Mouse (Mus musculus): ENCODE data around the gene Smyd3. TPM values are rescaled to one million over a fixed set of nuclear protein-coding genes. Genes with fewer than 3 reads are reported as not detected.

The Smyd3 gene
- polyA plus RNA-seq, 1 experiment from 2014 or later: 13.1 TPM

DNA sequence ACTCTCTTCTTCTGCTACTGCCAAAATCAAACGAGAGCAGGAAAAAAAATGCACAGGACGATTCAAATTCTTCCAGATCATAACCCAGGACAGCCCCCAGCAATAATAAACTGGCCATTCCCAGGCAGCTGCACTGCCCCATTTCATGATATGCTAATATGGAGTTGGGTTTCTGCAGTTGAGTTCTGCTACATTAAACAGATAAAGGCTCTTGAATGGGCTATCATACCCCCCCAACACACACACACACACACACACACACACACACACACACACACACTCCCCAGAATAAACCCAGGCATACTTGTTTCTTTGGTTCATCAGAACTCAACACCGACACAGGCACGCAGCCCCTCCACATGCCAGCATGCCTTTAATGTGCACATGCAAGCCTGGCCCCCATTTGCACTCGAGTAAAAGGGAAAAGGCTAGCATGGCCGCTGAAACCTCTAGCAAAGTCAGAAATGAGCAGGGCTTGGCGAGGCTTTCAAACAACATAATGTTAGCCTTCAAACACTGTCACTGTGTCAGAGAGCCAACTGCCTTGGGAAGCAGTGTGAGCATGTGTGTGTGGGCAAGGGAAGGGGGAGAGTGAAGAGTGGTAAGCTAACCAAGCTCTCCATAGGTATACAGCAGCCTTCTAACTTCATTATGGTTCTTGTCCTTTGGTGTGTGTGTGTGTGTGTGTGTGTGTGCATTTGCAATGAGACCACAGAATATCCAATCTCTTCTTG lies 513.5 kb downstream of the Smyd3 start:
- peak; percentile 54 for DNase-seq (ENCODE audit: low spot score, missing footprints)
- no peaks in the 10 kb centered on the region for H3K9me3 ChIP-seq (ENCODE audit: control insufficient read depth, low read length)
- 84% methylated on average over 7 of the region's 7 CpGs for WGBS
- no peak overlapping the region for H3K27ac ChIP-seq (ENCODE audit: low read depth, low read length)
- ATAC-seq (ENCODE audit: low FRiP score): no peak
- H3K36me3 ChIP-seq (ENCODE audit: control insufficient read depth, insufficient read depth, low read length): no peaks in the 10 kb centered on the region
- H3K4me1 ChIP-seq (ENCODE audit: control insufficient read depth, insufficient read depth, low read length): no peaks in the 10 kb centered on the region
- H3K9ac ChIP-seq (ENCODE audit: low read length): no peak overlapping the region
- no peak overlapping the region for H3K4me3 ChIP-seq (ENCODE audit: low read depth, low read length)
- no peaks in the 10 kb centered on the region for H3K27me3 ChIP-seq (ENCODE audit: control insufficient read depth, insufficient read depth, low read length)
- no peak overlapping the region for H3K4me2 ChIP-seq

DNA sequence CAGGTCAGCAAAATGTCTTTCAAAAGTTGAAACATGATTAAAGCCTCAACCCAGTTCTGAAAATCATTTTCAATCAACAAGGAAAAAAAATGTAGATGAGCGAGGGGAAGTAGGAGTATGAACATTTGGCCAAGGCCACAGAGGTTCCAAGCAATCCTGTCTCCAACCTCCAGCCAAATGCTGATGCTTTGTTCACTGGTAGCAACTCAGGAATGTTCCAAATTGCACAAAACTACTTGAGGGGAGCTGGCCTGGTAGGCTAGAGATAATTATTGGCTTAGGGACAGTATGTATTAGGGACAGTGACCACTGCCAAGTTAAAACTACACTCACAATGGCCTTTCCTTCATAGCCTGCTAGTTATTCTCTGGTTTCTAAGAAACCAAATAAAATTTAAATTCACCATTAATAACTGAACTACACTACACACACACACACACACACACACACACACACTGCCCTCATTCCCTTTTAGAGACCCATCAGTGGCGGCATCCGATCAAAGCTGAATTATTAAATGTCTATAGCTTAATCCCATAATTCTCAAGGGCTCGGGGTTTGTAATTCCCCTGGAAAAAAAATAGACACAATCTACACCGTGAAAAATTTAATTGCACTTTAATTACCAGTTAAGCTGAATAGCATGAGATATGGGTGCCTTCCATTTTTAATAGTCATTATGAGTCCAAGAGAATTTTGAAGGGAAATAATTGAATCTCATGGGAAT lies 514.3 kb downstream of the Smyd3 start:
- no peaks in the 10 kb centered on the region for H3K27me3 ChIP-seq (ENCODE audit: control insufficient read depth, insufficient read depth, low read length)
- no peaks in the 10 kb centered on the region for H3K36me3 ChIP-seq (ENCODE audit: control insufficient read depth, insufficient read depth, low read length)
- ATAC-seq (ENCODE audit: low FRiP score): no peak
- no peak for DNase-seq (ENCODE audit: low spot score, missing footprints)
- no peak overlapping the region for H3K4me3 ChIP-seq (ENCODE audit: low read depth, low read length)
- no peak overlapping the region for H3K27ac ChIP-seq (ENCODE audit: low read depth, low read length)
- WGBS: 81% methylated on average over 5 of the region's 5 CpGs
- no peak overlapping the region for H3K9ac ChIP-seq (ENCODE audit: low read length)
- H3K4me1 ChIP-seq (ENCODE audit: control insufficient read depth, insufficient read depth, low read length): no peaks in the 10 kb centered on the region
- H3K4me2 ChIP-seq: no peak overlapping the region
- H3K9me3 ChIP-seq (ENCODE audit: control insufficient read depth, low read length): no peaks in the 10 kb centered on the region

DNA sequence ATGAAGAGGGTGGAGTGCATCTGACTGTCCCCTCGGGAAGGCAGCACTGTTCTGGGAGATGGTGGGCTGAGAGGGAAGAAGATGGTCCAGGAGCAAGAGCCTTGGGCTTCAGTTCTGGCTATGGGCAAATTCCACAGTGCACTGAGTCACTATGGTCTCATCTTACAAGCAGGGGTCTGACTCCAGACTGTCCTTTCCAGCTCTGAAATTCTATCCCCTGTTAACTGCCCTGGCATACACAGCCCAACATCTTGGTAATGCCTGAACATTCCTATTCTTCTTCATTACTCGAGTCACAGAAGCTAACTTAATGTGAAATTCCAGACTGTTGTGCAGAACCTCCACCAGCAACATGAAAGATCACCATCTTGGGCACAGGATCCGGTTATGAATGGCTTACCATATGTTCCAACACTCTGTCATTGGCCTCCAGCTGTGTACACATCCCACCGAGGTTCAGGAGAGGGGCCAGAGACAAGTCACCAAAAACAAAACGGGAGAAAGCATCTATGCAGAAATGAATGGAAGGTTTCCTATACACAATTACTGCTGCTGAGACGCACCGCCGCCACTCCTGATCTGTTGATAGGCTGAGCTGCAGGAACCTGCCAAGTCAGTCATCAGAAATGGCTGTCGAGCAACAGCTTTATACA lies 517.8 kb downstream of the Smyd3 start:
- no peak overlapping the region for H3K4me3 ChIP-seq (ENCODE audit: low read depth, low read length)
- no peaks in the 10 kb centered on the region for H3K9me3 ChIP-seq (ENCODE audit: control insufficient read depth, low read length)
- WGBS: 73% methylated on average over 9 of the region's 9 CpGs
- DNase-seq (ENCODE audit: low spot score, missing footprints): peak; percentile 75
- no peaks in the 10 kb centered on the region for H3K36me3 ChIP-seq (ENCODE audit: control insufficient read depth, insufficient read depth, low read length)
- no peak for ATAC-seq (ENCODE audit: low FRiP score)
- H3K4me1 ChIP-seq (ENCODE audit: control insufficient read depth, insufficient read depth, low read length): 0 out of 2 replicates have a peak, but pooled peaks cover 3% of the 10 kb centered on the region
- H3K4me2 ChIP-seq: no peak overlapping the region
- no peak overlapping the region for H3K9ac ChIP-seq (ENCODE audit: low read length)
- H3K27ac ChIP-seq (ENCODE audit: low read depth, low read length): no peak overlapping the region
- H3K27me3 ChIP-seq (ENCODE audit: control insufficient read depth, insufficient read depth, low read length): no peaks in the 10 kb centered on the region

DNA sequence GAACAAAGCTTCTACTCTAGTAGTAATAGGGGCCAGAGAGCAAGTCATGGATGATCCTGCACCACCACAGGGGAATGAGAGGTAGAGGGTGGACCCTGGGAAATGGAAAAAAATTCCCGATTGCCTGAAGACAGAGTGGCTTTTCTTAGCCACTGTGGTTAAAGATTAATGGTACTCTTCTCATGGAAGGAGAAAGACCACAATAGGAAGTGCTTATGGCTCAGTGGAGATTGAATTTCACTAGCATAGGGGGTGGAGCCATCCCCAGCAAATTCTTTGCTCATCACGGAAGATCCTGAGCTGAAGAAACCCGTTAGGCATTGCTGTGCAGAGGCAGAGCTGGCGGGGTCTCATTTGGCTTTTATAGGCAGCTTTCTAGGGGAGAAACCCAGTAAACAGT lies 520.0 kb downstream of the Smyd3 start:
- no peak for ATAC-seq (ENCODE audit: low FRiP score)
- no peaks in the 10 kb centered on the region for H3K36me3 ChIP-seq (ENCODE audit: control insufficient read depth, insufficient read depth, low read length)
- H3K4me2 ChIP-seq: no peak overlapping the region
- no peak overlapping the region for H3K27ac ChIP-seq (ENCODE audit: low read depth, low read length)
- 0 out of 2 replicates have a peak, but pooled peaks cover 3% of the 10 kb centered on the region for H3K4me1 ChIP-seq (ENCODE audit: control insufficient read depth, insufficient read depth, low read length)
- H3K4me3 ChIP-seq (ENCODE audit: low read depth, low read length): no peak overlapping the region
- no peaks in the 10 kb centered on the region for H3K9me3 ChIP-seq (ENCODE audit: control insufficient read depth, low read length)
- H3K27me3 ChIP-seq (ENCODE audit: control insufficient read depth, insufficient read depth, low read length): no peaks in the 10 kb centered on the region
- no peak overlapping the region for H3K9ac ChIP-seq (ENCODE audit: low read length)
- WGBS: 38% methylated on average over 4 of the region's 4 CpGs
- DNase-seq (ENCODE audit: low spot score, missing footprints): peak; percentile 64

DNA sequence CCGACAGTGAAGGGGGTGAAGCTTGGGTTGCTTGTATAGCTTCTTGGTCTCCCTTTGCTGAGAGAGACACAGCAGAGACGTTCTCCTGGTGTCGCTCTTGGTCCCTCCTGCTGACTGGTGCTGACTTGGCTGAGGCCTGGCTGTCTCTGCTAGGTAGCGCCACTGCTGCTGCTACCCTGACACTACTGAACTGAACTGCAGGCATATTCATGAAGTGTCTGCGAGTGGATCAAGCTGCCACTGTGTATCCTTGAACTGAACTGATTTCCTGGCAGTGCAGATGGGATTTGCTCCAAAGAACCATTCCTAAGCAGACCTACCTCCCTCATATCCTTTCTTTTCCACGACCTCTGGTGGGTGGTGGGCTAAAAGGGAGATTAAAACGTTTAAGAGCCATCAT lies 523.6 kb downstream of the Smyd3 start:
- H3K4me3 ChIP-seq (ENCODE audit: low read depth, low read length): no peak overlapping the region
- H3K27ac ChIP-seq (ENCODE audit: low read depth, low read length): no peak overlapping the region
- H3K36me3 ChIP-seq (ENCODE audit: control insufficient read depth, insufficient read depth, low read length): no peaks in the 10 kb centered on the region
- 80% methylated on average over 7 of the region's 7 CpGs for WGBS
- H3K4me2 ChIP-seq: no peak overlapping the region
- H3K27me3 ChIP-seq (ENCODE audit: control insufficient read depth, insufficient read depth, low read length): no peaks in the 10 kb centered on the region
- no peak overlapping the region for H3K9ac ChIP-seq (ENCODE audit: low read length)
- no peaks in the 10 kb centered on the region for H3K9me3 ChIP-seq (ENCODE audit: control insufficient read depth, low read length)
- H3K4me1 ChIP-seq (ENCODE audit: control insufficient read depth, insufficient read depth, low read length): 0 out of 2 replicates have a peak, but pooled peaks cover 3% of the 10 kb centered on the region
- ATAC-seq (ENCODE audit: low FRiP score) (no peak), DNase-seq (ENCODE audit: low spot score, missing footprints) (peak; percentile 51)

DNA sequence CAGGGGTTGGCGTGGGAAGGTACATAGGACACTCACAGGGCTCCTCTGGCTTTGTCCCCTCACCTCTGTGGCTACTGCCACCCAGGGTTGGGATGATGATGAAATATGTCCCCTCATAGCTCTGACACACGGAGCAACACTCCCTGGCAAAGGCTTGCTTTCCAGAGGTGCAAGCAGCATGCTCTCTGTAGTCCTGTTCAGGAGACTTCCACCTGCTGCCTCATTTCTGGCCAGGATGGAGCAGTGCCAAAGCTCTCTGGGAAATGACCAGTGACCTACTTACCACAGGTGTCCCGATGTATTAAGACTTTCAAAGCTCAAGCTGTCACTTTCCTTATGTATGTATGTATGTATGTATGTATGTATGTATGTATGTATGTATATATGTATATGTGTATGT lies 525.3 kb downstream of the Smyd3 start:
- WGBS: 87% methylated on average over 3 of the region's 3 CpGs
- ATAC-seq (ENCODE audit: low FRiP score) (no peak), DNase-seq (ENCODE audit: low spot score, missing footprints) (no peak)
- no peaks in the 10 kb centered on the region for H3K27me3 ChIP-seq (ENCODE audit: control insufficient read depth, insufficient read depth, low read length)
- H3K27ac ChIP-seq (ENCODE audit: low read depth, low read length): no peak overlapping the region
- no peaks in the 10 kb centered on the region for H3K9me3 ChIP-seq (ENCODE audit: control insufficient read depth, low read length)
- H3K9ac ChIP-seq (ENCODE audit: low read length): no peak overlapping the region
- H3K4me1 ChIP-seq (ENCODE audit: control insufficient read depth, insufficient read depth, low read length): 0 out of 2 replicates have a peak, but pooled peaks cover 3% of the 10 kb centered on the region
- no peaks in the 10 kb centered on the region for H3K36me3 ChIP-seq (ENCODE audit: control insufficient read depth, insufficient read depth, low read length)
- H3K4me3 ChIP-seq (ENCODE audit: low read depth, low read length): no peak overlapping the region
- H3K4me2 ChIP-seq: no peak overlapping the region

DNA sequence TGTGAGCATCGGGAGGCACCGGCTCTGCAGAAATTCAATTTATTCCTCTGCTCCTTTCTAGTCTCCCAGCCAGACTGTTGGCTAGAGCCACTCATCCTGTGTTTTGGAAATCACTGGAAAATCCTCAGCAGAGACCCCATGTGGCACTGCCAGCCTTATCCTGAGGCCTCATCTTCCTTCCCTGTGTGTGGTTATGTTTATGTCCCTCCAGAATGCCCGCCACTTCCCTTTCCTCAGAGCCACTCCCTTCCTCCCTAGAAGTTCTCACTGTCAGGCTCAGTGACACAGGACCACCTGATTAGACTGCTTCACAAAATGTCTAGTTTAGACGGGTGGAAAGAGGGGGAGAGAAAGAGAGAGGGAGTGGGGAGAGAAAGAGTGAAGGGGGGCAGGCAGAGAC lies 526.4 kb downstream of the Smyd3 start:
- H3K4me2 ChIP-seq: no peak overlapping the region
- H3K4me3 ChIP-seq (ENCODE audit: low read depth, low read length): no peak overlapping the region
- WGBS: 48% methylated on average over 4 of the region's 4 CpGs
- 0 out of 2 replicates have a peak, but pooled peaks cover 2% of the 10 kb centered on the region for H3K4me1 ChIP-seq (ENCODE audit: control insufficient read depth, insufficient read depth, low read length)
- no peak for DNase-seq (ENCODE audit: low spot score, missing footprints)
- no peaks in the 10 kb centered on the region for H3K36me3 ChIP-seq (ENCODE audit: control insufficient read depth, insufficient read depth, low read length)
- H3K9ac ChIP-seq (ENCODE audit: low read length): no peak overlapping the region
- H3K27me3 ChIP-seq (ENCODE audit: control insufficient read depth, insufficient read depth, low read length): no peaks in the 10 kb centered on the region
- ATAC-seq (ENCODE audit: low FRiP score): no peak
- H3K27ac ChIP-seq (ENCODE audit: low read depth, low read length): no peak overlapping the region
- no peaks in the 10 kb centered on the region for H3K9me3 ChIP-seq (ENCODE audit: control insufficient read depth, low read length)

DNA sequence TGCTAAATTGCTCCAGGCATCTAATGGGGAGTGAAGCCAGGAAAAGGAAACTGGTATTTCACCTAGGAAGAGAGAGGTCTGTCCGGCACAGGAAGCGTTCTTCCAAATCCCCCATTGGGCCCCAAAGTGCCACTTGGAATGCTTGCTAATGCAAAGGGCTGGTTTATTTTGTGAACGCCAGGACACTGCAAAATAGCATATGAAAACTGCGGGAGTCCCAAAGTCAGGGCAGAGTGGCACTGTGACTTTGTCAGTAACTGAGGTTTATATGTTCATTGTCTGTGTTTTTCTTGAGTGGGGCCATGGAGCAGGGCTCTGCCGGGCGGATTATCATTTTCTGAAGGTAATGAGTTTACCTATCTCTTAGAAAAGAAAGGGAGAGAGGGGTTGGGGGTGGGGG lies 526.8 kb downstream of the Smyd3 start:
- DNase-seq (ENCODE audit: low spot score, missing footprints) (peak; percentile 51), ATAC-seq (ENCODE audit: low FRiP score) (no peak)
- H3K27me3 ChIP-seq (ENCODE audit: control insufficient read depth, insufficient read depth, low read length): no peaks in the 10 kb centered on the region
- no peak overlapping the region for H3K27ac ChIP-seq (ENCODE audit: low read depth, low read length)
- no peaks in the 10 kb centered on the region for H3K4me1 ChIP-seq (ENCODE audit: control insufficient read depth, insufficient read depth, low read length)
- H3K9ac ChIP-seq (ENCODE audit: low read length): no peak overlapping the region
- H3K4me3 ChIP-seq (ENCODE audit: low read depth, low read length): no peak overlapping the region
- H3K4me2 ChIP-seq: no peak overlapping the region
- H3K36me3 ChIP-seq (ENCODE audit: control insufficient read depth, insufficient read depth, low read length): no peaks in the 10 kb centered on the region
- WGBS: 69% methylated on average over 6 of the region's 6 CpGs
- H3K9me3 ChIP-seq (ENCODE audit: control insufficient read depth, low read length): no peaks in the 10 kb centered on the region

DNA sequence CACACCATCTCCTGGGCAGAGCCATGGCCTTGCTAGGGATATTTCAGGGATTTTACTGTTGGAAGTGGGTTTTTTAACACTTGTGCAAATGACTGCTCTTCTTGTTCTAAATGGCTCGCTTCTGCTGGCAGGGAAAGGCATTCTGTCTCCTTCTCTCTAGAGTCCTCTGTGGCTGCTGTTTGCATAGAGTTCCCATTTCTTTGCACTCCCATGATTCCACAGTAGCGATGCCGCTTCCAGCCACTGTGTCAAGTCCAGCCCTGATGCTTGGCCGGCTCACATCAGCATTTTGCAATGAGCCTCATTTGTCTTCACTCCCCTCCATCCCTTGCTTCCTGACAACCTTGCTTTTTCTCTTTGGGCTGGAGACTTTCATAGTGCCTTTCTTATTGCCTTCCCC lies 528.4 kb downstream of the Smyd3 start:
- Histone ChIP-seq H3K36me3 (ENCODE audit: control insufficient read depth, insufficient read depth, low read length) (no peaks in the 10 kb centered on the region), H3K27me3 (ENCODE audit: control insufficient read depth, insufficient read depth, low read length) (no peaks in the 10 kb centered on the region), H3K4me3 (ENCODE audit: low read depth, low read length) (no peak overlapping the region), H3K4me1 (ENCODE audit: control insufficient read depth, insufficient read depth, low read length) (no peaks in the 10 kb centered on the region), H3K27ac (ENCODE audit: low read depth, low read length) (no peak overlapping the region), H3K9ac (ENCODE audit: low read length) (no peak overlapping the region), H3K9me3 (ENCODE audit: control insufficient read depth, low read length) (no peaks in the 10 kb centered on the region), H3K4me2 (no peak overlapping the region)
- DNase-seq (ENCODE audit: low spot score, missing footprints): peak; percentile 35
- 89% methylated on average over 4 of the region's 4 CpGs for WGBS
- no peak for ATAC-seq (ENCODE audit: low FRiP score)
